Mouse (Mus musculus): ENCODE measurements around the gene Htr3b. TPM values are rescaled to one million over a fixed set of nuclear protein-coding genes. Genes with fewer than 3 reads are reported as not detected.

The Htr3b gene
- polyA plus RNA-seq, 1 experiment = 0.25 TPM

DNA sequence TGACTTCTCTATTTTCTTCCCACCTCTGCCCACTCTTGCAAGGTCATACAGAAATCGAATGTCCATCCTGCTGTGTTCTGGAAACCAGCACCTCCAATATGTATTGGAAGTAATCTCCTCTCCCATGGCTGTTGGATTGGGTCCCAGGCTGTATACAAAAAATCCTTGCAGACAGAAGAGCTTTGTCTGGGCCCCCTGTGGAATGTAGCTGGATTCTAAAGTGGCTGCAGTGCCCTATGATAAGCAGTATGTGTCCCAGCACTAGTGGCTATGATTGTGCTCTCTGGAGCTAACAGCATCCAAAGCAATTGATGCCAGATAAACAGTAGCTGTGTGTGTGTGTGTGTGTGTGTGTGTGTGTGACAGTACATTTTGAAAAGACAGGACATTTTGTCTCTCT is 22.4 kb downstream of the Htr3b start:
- DNase-seq (ENCODE audit: low read depth, low spot score) = no peak
- 55% methylated on average over 1 of the region's 1 CpGs for WGBS

DNA sequence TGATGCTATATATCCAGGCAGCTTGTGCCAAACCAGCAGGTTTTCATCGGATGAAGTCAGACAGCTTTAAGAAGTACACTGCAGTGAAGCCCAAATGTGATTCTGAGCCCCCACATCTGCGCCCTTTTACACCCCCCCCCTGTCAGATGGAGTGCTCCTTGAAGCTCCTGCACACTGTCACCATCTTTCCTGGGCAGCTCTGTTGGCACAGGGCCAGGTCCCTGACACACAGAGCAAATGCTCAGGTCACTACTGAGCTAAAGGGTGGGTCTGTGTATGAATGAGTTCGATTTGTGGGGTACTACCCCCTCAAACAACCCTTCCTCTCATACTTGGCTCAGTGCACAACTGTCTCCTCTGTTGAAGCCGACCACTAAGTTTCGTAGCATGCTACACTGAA is 35.4 kb downstream of the Htr3b start:
- DNase-seq (ENCODE audit: low read depth, low spot score) = no peak
- WGBS = 66% methylated on average over 5 of the region's 5 CpGs

DNA sequence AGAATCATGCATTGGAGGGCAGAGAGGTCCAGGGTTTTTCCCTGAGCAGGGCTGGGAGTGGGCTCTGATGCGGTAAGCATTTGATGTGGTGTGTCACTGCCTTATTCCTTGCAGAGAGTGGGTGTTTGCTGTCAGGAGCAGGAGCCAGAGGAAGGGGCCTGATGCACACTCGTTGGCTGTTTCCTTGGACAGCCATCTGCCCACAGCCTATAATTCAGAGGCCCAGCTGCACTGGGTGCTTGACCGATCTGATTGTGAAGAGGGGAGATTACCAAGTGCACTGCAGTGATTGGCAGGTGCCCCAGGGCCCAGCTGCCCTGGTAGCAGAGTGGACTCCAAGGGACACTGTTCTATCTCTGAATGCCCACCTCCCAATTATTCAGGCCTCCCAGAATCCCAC is 36.0 kb downstream of the Htr3b start:
- 66% methylated on average over 3 of the region's 3 CpGs for WGBS
- DNase-seq (ENCODE audit: low read depth, low spot score) = no peak

DNA sequence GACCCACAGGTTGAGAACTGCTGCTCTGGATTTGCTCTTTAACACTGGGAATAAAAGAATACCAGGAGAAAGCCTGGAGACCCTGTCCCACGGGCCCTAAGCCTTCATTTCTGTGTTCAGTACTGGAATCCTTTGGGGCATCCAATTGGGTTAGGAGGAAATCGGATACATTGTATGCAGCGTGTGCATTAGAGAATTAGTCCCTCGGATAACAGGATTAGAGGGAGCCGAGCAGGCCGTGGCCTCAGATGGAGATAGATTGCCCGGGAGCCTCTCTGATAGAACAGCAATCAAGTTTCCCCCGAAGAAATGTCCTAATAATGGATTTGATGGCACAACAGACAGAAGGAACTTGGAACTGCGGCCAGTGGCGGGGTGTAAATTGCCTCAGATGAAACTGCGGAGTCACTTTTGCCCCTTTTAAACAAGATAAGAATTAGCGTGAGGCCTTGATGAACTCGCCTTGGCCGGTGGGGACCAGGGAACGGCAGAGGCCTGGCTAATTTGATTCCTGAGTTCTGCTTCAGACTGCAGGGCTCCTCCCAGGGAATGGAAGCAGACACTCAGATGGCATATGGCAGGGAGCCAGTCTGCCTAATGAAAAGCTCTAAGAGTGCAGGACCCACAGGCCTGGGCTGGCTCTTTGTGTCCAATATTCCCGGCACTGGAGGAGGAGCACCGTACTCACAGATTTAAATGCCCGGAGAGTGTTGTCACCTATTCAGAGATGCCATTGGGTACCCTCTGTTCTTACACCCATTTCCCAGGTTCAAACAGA is 48.6 kb downstream of the Htr3b start:
- DNase-seq (ENCODE audit: low read depth, low spot score) = no peak
- 64% methylated on average over 18 of the region's 18 CpGs for WGBS

DNA sequence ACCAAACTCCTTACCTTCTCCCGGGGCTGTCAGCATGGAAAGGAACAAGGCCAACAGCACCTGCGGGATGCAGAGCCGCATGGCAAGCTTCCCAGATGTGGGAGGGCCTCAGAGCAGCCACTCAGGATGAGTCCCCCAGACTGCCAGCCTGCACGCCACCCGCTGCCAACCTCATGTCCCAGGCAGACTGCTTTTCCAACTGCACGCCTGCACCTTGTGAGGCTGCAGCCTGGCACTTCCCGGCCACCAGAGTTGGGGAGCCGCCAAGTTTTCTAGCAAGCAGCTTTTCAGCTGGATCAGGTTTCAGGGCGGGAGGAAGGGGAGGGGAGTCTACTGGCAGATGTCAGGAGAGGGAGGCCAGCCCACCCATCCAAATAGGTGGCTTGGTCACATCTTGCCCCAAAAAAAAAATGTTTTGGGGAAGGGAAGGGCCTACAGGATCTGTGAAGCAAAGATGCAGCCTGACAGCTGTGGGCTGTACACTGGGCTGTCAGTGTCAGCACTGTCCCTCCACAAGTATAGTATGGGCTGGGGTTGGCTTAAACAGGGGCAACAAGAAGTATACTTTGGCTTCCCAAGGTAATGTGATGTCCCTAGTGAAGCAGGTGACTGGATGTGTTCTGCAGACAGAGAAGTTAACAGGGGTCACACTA is 53.8 kb downstream of the Htr3b start, which contains the start of gene Htr3a:
Gene Htr3a (minus strand): TSS at position 215 of the 653 bp plus-strand sequence.
- no peak for DNase-seq (ENCODE audit: low read depth, low spot score)
- 4% methylated on average over 9 of the region's 9 CpGs for WGBS

DNA sequence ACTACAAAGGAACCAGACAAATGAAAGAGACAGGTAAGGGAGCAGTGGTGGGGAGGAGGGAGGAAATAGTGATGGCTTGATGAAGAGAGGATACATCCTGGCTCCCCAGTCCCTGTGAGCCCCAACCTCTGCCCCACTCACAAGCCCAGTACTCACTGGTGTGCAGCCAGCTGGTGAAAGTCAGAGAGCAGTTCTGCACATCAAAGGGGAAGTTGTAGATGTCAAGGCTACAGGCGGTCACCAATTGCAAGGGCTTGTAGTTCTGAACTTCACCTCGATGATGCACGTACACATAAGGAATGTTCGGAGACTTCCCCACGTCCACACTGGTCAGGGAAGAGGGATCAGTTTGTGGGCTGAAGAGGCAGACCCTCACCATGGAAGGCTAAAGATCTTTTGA is 60.4 kb downstream of the Htr3b start:
- no peak for DNase-seq (ENCODE audit: low read depth, low spot score)
- WGBS = 71% methylated on average over 5 of the region's 5 CpGs

DNA sequence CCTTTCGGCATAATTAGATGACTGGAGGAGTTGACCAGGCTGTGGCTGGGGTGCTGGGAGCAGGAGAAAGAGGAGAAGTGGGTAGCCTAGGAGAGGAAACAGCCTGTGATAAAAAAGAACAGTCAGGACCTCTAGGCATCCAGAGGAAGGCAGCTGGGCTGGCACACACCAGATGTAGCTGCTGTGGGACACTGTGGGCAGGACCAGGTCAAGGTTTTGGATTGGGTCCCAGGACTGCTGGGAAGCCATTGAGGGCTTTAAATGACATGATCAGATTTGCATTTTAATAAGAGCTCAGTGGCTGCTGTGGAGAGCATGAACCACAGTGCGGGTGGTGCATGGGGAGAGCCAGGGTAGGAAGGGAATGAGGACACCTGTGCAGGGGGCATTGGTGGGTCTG is 61.0 kb downstream of the Htr3b start:
- WGBS = 76% methylated on average over 2 of the region's 2 CpGs
- DNase-seq (ENCODE audit: low read depth, low spot score) = no peak

DNA sequence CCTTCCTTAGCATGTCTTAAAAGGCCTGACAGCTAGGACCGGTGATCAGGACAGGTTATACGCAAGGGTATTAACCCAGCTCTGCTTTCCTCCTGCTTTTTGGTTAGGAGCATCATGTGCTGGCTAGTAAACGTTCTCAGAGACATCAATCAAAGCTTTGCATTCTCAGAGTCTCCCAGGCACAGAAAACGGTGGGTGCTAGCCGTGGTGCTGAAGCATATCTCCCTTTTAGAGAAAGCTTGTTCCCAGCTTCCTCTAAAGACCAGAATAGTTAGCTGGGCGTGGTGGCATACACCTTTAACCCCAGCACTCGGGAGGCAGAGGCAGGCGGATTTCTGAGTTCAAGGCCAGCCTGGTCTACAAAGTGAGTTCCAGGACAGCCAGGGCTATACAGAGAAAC is 66.2 kb downstream of the Htr3b start:
- no peak for DNase-seq (ENCODE audit: low read depth, low spot score)
- 16% methylated on average over 8 of the region's 8 CpGs for WGBS

DNA sequence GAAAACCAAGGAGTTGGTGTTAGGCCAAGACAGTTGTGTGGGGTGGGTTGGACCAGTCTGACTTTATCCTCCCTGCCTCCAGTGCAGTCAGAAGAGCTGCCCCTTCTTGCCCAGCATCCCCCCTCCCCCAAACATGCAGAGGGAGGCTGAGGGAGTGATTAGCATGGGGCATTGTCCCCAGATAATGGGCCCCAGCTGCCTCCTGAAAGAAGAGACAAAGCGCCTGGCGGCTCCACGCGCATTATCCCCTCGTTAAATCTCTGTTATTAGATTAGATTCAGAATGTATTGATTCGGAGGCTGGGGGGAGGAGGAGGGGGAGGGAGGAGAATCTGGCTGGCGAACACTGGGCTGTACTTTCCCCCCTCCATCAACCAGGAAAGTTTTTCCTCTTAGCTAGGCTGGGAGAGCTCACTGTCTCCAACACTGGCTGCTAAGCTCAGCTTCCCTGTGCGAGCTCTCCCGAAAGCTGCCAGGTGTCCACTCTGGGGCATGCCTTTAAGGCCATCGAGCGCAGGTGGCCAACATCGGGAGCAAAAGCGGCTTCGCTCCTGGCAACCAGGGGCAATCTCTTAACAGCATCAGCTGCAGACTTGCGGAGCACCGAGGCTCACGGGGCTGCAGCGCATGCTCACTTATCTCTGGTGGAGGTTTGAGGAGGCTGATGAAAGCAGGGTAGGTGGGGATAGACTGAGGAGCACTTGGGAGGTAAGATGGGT is 68.8 kb downstream of the Htr3b start:
- DNase-seq (ENCODE audit: low read depth, low spot score) = no peak
- 29% methylated on average over 18 of the region's 18 CpGs for WGBS

DNA sequence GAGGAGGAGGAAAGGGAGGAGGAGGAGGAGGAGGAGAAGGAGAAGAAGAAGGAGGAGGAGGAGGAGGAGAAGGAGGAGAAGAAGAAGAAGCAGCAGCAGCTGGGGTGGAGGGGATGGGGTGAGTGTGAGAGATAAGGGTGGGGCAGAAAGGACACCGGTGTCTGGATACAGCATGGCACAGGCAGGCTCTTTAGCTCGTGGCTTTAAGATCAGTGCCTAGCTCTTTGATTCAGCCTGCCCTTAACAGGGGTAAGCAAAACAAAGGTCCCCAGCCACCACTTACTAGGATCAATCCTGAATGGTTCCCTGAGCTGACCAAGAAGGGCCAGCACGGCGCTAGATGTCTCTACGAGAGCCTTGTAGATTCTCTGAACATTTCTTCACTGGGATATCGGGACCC is 70.0 kb downstream of the Htr3b start:
- no peak for DNase-seq (ENCODE audit: low read depth, low spot score)
- WGBS = 66% methylated on average over 6 of the region's 6 CpGs

DNA sequence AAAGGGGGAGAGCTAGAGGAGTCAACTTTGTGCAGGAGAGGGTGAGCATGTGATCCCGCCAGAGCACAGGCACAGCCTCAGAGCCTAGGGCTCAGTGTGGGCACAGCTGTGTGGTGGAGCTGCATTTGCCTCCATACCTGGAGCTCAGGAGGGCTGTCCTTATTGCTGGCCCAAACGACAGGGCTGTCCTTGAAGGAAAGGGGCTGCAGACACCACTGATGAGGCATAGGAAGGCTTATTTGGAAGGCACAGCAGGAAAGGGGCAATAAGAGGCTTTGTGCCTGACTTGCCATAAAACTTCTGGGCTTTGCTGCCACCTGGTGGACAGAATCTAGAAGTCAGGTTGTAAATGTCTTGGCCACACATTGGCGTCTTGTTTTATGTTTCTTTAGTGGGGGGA is 70.8 kb downstream of the Htr3b start:
- DNase-seq (ENCODE audit: low read depth, low spot score) = peak; percentile 35
- 32% methylated on average over 3 of the region's 3 CpGs for WGBS

DNA sequence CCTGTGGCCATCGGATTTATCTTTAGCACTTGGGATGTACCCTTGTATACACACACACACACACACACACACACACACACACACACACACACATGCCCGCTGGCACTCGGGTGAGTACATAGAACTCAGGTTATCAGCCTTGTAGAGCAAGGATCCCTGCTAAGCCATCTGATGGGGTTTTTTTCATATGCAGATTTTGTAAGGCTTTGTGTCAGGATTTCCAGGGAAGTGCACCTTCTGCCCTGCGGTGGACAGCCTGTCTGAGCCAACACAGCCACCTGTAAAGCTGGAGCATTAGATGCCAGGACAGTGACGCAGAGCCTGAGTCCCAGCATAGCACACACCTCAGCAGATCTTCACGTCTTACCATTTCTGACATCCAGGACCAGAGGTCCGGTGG is 75.7 kb downstream of the Htr3b start:
- DNase-seq (ENCODE audit: low read depth, low spot score) = no peak
- WGBS = 77% methylated on average over 7 of the region's 7 CpGs

Other genes with a start within 250 kb of the Htr3b start
- 1.2 and 3.1 TPM in 2 replicates for gene Zbtb16, start 128.8 kb downstream of the Htr3b start, polyA plus RNA-seq (2012; rRNA removed)
- 4.1 and 5.8 TPM in 2 replicates for gene Htr3a, start 53.9 kb downstream of the Htr3b start, polyA plus RNA-seq (2012; rRNA removed)
- gene Usp28, start 20.4 kb upstream of the Htr3b start, polyA plus RNA-seq (2012; rRNA removed) = 4.6 and 7.3 TPM in 2 replicates
- gene Zw10, start 90.6 kb upstream of the Htr3b start, polyA plus RNA-seq (2012; rRNA removed) = 10.7 and 13.3 TPM in 2 replicates
- gene Tmprss5, start 116.3 kb upstream of the Htr3b start, polyA plus RNA-seq (2012; rRNA removed) = 2.2 and 3.6 TPM in 2 replicates

Measured in large intestine, adult 2 months (tissue).